Mouse (Mus musculus) T-helper 2 cell (primary cell): ENCODE results near the gene Csrp2.

Experiments used
- in situ Hi-C: fragments of 300-600 bp; cut with MboI, MseI; formaldehyde crosslinking; loops from one replicate; pipeline ENCODE4 v1.15.1; 2025; ENCODE audit warnings: high pct_unique_total_duplicates

Gene Csrp2

GRCm38 (mm10) chr10:110971044-110971443, 51.5 kb downstream of the Csrp2 start:
- in situ Hi-C loops, result no loop called here

DNA sequence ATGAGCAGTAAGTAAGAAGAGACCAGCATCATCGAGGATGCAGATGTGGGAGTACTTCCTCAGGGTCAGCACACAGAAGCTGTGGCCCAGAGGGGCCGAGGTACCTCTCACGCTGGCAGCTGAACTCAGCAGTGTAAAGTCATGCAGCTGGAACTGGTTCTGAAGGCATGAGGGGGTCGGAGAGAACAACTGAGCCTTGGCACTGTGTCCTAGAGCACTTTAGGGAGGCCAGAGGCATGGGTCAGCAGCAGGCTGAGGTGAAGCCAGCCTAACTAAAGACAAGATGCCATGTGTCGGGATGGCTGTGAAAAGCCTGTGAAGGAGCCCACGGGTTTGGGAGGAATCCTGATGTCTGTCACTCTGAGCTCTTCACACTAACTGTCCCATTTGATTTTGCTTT, 51.9 kb downstream of the Csrp2 start:
- in situ Hi-C loops, result no loop called here

DNA sequence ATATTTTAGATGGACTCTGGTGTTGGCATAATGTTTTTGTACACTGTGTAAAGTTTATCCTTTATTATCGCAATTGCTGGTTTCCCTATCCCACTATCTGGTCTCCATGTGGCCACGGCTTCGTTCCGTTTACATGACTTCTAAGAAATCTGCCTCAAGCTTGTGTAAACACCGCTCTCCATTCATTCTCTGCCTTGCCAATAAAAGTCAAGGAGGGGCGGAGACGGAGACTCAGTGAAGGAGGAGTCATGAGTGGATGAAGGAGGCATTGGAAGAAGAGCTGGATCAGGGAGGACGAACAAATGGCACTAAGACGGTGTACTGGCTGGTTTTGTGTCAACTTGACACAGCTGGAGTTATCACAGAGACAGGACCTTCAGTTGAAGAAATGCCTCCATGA, 52.4 kb downstream of the Csrp2 start:
- in situ Hi-C loops, result no loop called here

GRCm38 (mm10) chr10:110974463-110974862, 54.9 kb downstream of the Csrp2 start:
- in situ Hi-C loops, result no loop called here

DNA sequence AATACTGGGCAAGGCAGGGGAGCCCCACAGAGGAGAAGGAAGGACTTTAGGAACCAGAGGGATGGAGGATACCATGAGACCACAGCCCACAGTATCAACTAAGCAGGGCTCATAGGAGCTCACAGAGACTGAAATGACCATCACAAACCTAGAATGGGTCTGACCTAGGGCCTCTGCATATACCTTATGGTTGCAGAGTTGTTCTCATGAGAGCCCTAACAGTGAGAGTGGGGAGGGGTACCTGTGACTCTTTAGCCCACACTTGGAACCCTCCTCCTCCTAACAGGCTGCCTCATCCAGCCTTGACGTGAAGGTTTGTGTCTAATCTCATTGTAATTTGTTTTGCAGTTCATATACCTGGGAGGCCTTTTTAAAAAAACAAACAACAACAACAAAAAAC, 55.3 kb downstream of the Csrp2 start:
- in situ Hi-C loops, result loop anchor here (25.0 kb wide), 1 partner anchor 188 kb away; no protein-coding TSS in a partner anchor

GRCm38 (mm10) chr10:110976046-110976445, 56.5 kb downstream of the Csrp2 start:
- in situ Hi-C loops, result loop anchor here (25.0 kb wide), 1 partner anchor 189 kb away; no protein-coding TSS in a partner anchor

DNA sequence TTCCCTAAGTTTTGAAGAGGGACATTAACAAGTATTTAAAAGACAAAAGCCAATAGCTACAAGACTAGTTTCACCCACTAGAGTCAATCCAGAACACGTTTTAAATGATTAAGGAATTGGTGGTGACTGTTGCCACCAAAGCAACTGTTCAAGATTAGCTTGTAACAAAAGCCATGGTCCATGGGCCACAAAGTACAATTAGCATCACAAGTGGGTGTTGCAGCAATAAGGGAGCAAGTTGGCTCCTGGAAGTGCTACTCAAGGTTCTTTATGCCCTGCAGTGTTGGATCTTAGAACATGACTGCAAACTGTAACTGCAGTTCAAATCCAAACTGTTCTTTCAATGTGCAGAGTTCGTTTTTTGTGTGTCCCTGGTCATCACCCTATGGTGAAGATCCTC, 57.8 kb downstream of the Csrp2 start:
- in situ Hi-C loops, result loop anchor here (25.0 kb wide), 1 partner anchor 190 kb away; no protein-coding TSS in a partner anchor

GRCm38 (mm10) chr10:110979431-110979830, 59.8 kb downstream of the Csrp2 start:
- in situ Hi-C loops, result loop anchor here (25.0 kb wide), 1 partner anchor 192 kb away; no protein-coding TSS in a partner anchor

DNA sequence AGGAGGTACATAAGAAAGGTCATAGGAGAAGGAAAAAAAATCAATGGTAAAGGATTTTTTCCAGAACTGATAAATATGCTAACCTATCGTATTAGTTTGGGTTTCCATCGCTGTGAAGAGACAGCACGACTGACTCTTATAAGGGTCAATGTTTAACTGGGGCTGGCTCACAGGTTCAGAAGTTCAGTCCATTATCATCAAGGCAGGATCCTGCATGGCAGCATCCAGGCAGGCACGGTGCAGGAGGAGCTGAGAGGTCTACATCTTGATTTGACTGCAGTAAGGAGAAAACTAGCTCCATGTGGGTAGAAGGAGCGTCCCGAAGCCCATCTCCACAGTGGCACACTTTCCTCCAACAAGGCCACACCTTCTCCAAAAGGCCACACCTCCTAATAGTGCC, 60.9 kb downstream of the Csrp2 start:
- in situ Hi-C loops, result loop anchor here (10.0 to 25.0 kb wide), 2 partner anchors 114 to 193 kb away; no protein-coding TSS in a partner anchor

- in situ Hi-C loops, result loop anchor here (10.0 to 25.0 kb wide), 2 partner anchors 112 to 195 kb away; no protein-coding TSS in a partner anchor
Measured at GRCm38 (mm10) chr10:110982771-110983170, 63.2 kb downstream of the Csrp2 start.

DNA sequence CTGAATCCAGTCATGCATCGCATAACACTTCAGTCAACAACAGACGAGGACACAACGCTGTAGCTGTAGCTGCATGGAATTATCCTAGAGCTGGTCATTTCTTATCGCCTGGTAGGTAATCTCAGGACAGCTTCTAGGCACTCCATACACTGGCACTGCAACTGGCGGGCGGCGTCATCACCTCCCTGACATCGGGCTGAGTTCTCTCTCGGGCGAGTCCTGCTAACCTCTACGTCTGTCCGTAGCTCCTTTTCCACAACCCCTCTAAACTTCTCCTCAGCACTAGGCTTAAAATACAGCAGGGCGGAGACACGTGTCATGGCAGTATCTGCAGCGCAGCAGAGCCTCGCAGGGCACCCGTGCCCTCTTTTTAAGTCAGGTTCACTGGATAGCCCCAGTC, 67.1 kb downstream of the Csrp2 start:
- in situ Hi-C loops, result loop anchor here (10.0 to 25.0 kb wide), 2 partner anchors 108 to 199 kb away; no protein-coding TSS in a partner anchor
